Mouse (Mus musculus): ENCODE data around the gene Gm17604. TPM values are rescaled to one million over a fixed set of nuclear protein-coding genes. Genes with fewer than 3 reads are reported as not detected.

The Gm17604 gene
- polyA plus RNA-seq, 1 experiment from 2014 or later = not detected

Other genes starting within 250 kb of the Gm17604 start
- gene Mospd2, start 24.5 kb downstream of the Gm17604 start, polyA plus RNA-seq (2014; fragmentation: Nextera tagmentation; extraction: Ambion mirVana) = 11.5 and 12.8 TPM in 2 replicates
- 5.2 and 5.8 TPM in 2 replicates for gene Fancb, start 24.2 kb downstream of the Gm17604 start, polyA plus RNA-seq (2014; fragmentation: Nextera tagmentation; extraction: Ambion mirVana)